Mouse (Mus musculus) midbrain, embryonic 14.5 days (tissue): Measurements from ENCODE around the gene Ccser2. TPM values are rescaled to one million over a fixed set of nuclear protein-coding genes. Genes with fewer than 3 reads are reported as not detected.

Experiments used
- ATAC-seq: fragments of 200-750 bp; cut with Nextera tagmentation; 2 replicates; pipeline ENCODE4 v1.8.0; 2017; ENCODE audit warnings: moderate number of reproducible peaks, moderate library complexity; ENCODE audit not compliant: low FRiP score, low TSS enrichment
- DNase-seq: peaks from one replicate; pipeline ENCODE4 v3.0.0-alpha.2; 2015
- H3K27ac ChIP-seq: fragments of 300-500 bp; sonication (generic); replicated peaks from 2 replicates; pipeline ENCODE4 v1.5.1; 2014; ENCODE audit warnings: mild to moderate bottlenecking, low read depth, low read length, moderate library complexity
- H3K27me3 ChIP-seq: fragments of 300-500 bp; sonication (generic); 2 replicates; pipeline ENCODE4 v1.6.1; 2014; ENCODE audit warnings: low read length, control low read depth, mixed read lengths; ENCODE audit not compliant: control insufficient read depth, insufficient read depth
- H3K36me3 ChIP-seq: fragments of 300-500 bp; sonication (generic); 2 replicates; pipeline ENCODE4 v1.6.1; 2014; ENCODE audit warnings: low read length, control low read depth; ENCODE audit not compliant: control insufficient read depth, insufficient read depth
- H3K4me1 ChIP-seq: fragments of 300-500 bp; sonication (generic); 2 replicates; pipeline ENCODE4 v1.6.1; 2014; ENCODE audit warnings: mild to moderate bottlenecking, antibody characterized with exemption, low read length, control low read depth; ENCODE audit not compliant: control insufficient read depth, insufficient read depth
- H3K4me2 ChIP-seq: fragments of 300-500 bp; sonication (generic); 2 replicates; pipeline ENCODE4 v1.6.1; 2014; ENCODE audit warnings: mild to moderate bottlenecking, low read length, moderate library complexity
- H3K4me3 ChIP-seq: fragments of 300-500 bp; sonication (generic); replicated peaks from 2 replicates; pipeline ENCODE4 v1.5.1; 2014; ENCODE audit warnings: low read depth, low read length
- H3K9ac ChIP-seq: fragments of 300-500 bp; sonication (generic); replicated peaks from 2 replicates; pipeline ENCODE4 v1.6.1; 2014; ENCODE audit warnings: mild to moderate bottlenecking, low read length, moderate library complexity
- H3K9me3 ChIP-seq: fragments of 300-500 bp; sonication (generic); 2 replicates; pipeline ENCODE4 v1.6.1; 2016; ENCODE audit warnings: low read length, control low read depth, mixed read lengths; ENCODE audit not compliant: control insufficient read depth
- WGBS: fragments of 180-500 bp; shearing (Covaris S2); extraction: QIAGEN DNeasy Blood & Tissue Kit; methylation state at CpG from one replicate; pipeline ENCODE4 v1.1.7; 2014; 5-methylcytosine and 5-hydroxymethylcytosine counted together
- polyA plus RNA-seq: library from polyadenylated mRNA; unstranded; fragments of >200 nt; fragmentation: Nextera tagmentation; extraction: Ambion mirVana; gene quantifications from 2 replicates; pipeline ENCODE4 v1.2.1, GENCODE M21; 2014

Gene Ccser2
- polyA plus RNA-seq, 1 experiment from 2014 or later, result 85.1 TPM

DNA sequence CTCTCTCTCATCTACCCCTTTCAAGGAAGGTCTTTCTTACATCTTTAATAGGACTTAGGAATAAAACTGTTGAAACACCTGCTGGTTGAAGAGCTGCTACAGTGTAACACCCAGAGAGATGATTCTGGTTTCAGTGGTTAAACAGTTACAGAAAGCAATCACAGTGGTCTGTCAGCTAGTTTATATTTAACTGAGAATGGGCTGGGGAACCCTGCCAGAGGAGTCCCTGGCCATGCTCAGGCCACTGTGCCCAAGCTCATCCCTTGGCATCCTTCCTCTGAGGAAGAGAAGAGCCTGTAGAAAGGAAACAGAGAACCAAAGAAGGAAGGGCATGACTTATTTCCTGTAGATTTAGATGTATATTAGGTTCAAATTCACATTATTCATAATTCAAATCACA, 21.2 kb upstream of the Ccser2 start:
- DNase-seq (no peak), ATAC-seq (no peak)
- no peaks in the 10 kb centered on the region for H3K4me1 ChIP-seq

DNA sequence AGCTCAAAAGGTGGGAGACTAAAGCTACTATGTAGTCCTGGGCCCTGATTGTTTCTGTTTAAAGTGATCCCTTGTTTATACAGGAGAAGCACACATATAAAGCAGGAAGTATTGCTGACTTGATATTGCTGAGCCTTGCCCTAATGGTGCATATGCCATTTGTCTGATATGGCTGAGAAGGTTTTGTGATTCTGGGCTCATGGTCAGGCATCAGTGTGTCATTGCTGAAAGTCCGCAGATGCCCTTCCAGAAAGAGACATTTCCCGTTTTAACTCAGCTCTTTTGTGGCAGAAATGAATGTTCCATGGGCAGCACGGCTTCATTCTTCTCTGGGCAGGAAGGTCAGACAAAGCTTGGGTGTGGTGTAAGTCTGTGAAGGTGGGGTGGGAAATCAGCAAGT, 17.1 kb upstream of the Ccser2 start:
- H3K9me3 ChIP-seq, result no peaks in the 10 kb centered on the region
- no peak for DNase-seq
- no peak for ATAC-seq
- WGBS, result 88% methylated on average over 3 of the region's 3 CpGs
- H3K4me1 ChIP-seq, result no peaks in the 10 kb centered on the region
- H3K27ac ChIP-seq, result no peak overlapping the region
- H3K36me3 ChIP-seq, result no peaks in the 10 kb centered on the region
- H3K4me3 ChIP-seq, result no peak overlapping the region
- H3K27me3 ChIP-seq, result no peaks in the 10 kb centered on the region
- H3K9ac ChIP-seq, result no peak overlapping the region
- no peak overlapping the region for H3K4me2 ChIP-seq

More for the DNA sequence above, 21.2 kb upstream of the Ccser2 start:
- no peaks in the 10 kb centered on the region for H3K9me3 ChIP-seq
- H3K4me2 ChIP-seq, result no peak overlapping the region
- no peak overlapping the region for H3K4me3 ChIP-seq
- no peak overlapping the region for H3K27ac ChIP-seq
- no peaks in the 10 kb centered on the region for H3K27me3 ChIP-seq
- no peaks in the 10 kb centered on the region for H3K36me3 ChIP-seq
- H3K9ac ChIP-seq, result no peak overlapping the region

DNA sequence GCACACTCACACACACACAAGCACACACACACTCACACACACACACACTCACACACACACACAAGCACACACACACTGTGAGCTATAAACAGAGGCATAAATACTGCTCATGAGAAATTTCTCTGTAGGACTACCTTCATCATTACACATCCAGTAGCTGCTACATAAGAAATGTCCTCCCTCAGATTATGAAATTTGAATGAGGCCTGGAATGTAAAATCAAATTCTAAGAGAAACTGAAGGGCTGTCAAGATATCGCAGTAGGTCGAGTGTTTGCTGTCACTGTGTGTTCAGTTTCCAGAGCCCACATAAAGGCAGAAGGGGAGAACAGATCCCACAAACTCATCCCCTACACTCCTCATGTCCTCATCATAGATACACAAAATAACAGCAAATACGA, 6.4 kb upstream of the Ccser2 start:
- WGBS, result 88% methylated on average over 3 of the region's 3 CpGs
- H3K4me3 ChIP-seq, result no peak overlapping the region
- DNase-seq, result no peak
- H3K27me3 ChIP-seq, result no peaks in the 10 kb centered on the region
- H3K36me3 ChIP-seq, result no peaks in the 10 kb centered on the region
- no peak overlapping the region for H3K27ac ChIP-seq
- no peak overlapping the region for H3K4me2 ChIP-seq
- no peak for ATAC-seq
- H3K9me3 ChIP-seq, result no peaks in the 10 kb centered on the region
- H3K4me1 ChIP-seq, result no peaks in the 10 kb centered on the region
- no peak overlapping the region for H3K9ac ChIP-seq

DNA sequence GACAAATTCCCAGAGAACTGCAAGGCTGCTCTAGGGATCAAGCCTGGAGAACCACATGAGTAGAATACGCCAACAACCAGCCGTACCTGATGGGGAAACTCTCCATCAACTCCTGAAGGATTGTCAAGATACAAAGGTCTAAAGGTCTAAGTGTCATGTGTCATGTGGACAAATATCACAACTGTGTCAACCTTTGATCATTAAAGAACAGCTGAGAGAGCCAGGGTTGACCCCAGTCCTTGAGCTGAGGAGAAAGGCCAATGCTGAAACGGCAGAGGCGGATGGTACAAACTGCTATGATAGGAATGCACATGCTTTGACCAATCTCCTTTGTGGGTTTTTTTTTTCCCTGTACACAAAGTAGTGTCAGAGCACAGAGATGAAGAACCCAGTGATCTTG, 2.6 kb upstream of the Ccser2 start:
- peaks cover 13% of the 10 kb centered on the region; the same call in 1 of the 2 replicates for H3K4me1 ChIP-seq
- WGBS, result 92% methylated on average over 4 of the region's 4 CpGs
- ATAC-seq (no peak), DNase-seq (no peak)
- no peak overlapping the region for H3K9ac ChIP-seq
- H3K36me3 ChIP-seq, result no peaks in the 10 kb centered on the region
- no peak overlapping the region for H3K27ac ChIP-seq
- H3K4me2 ChIP-seq, result no peak overlapping the region
- H3K4me3 ChIP-seq, result no peak overlapping the region
- no peaks in the 10 kb centered on the region for H3K27me3 ChIP-seq
- no peaks in the 10 kb centered on the region for H3K9me3 ChIP-seq

DNA sequence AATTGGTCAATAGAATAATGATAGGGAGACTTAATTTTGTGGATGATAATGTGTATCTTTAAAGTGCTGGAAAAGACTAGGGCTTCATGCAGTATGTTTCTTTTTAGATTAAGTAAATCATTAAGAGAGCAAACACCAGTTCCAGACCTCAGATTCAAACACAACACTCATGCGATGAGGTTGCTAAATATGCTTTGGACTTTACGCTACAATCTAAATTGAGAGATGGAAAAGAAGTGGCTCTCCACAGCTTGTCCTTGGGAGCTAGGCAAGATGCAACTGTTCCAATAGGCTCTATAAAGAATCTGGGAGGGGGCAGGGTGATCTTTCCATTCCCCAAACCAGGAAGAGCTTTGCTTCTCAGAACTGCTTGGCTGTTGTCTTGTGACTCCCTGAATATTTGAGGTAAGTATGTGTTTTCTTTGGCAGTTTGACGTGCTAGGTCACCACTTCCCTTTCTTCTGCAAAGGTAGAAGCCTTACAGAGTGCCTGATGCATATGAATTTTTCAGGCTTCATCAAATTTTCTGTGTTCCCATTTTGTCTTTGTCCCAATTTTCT, 1.4 kb upstream of the Ccser2 start:
- no peak overlapping the region for H3K27ac ChIP-seq
- H3K4me1 ChIP-seq, result peaks cover 14% of the 10 kb centered on the region; the same call in 1 of the 2 replicates
- 92% methylated on average over 3 of the region's 3 CpGs for WGBS
- no peak for DNase-seq
- no peaks in the 10 kb centered on the region for H3K36me3 ChIP-seq
- no peak overlapping the region for H3K9ac ChIP-seq
- no peak for ATAC-seq
- H3K4me3 ChIP-seq, result no peak overlapping the region
- no peaks in the 10 kb centered on the region for H3K27me3 ChIP-seq
- no peaks in the 10 kb centered on the region for H3K9me3 ChIP-seq
- no peak overlapping the region for H3K4me2 ChIP-seq

DNA sequence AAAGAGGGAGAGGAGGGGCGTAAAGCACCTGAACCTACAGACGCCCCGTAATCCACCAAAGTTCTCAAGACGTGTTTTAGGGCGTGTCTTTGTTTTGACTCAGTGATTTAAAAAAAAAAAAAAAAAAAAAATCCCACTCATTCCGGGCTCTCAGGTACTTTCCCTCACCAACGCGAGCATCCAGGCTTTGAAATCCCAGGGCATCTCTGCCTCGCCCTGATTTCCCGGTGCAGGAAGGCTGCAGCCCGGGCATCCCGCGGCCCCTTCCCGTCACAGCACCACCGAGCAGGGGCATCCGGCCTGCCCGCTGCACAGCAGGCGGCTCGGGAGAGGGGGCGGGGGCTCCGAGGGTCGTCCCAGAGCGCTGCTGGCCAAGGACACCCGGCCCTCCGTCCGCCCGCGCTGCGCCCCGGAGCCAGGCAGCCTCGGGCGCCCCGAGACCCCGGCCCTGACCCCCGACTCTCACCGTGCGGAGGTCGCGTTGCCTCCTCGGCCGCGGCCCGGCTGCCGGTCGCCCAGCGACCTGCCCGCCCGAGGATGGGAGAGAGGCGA, 425 bp downstream of the Ccser2 start:
- Histone ChIP-seq H3K4me1 (peaks cover 14% of the 10 kb centered on the region; the same call in 1 of the 2 replicates), H3K4me2 (peak overlapping the region; percentile 65), H3K4me3 (peak overlapping the region; percentile 95), H3K27me3 (no peaks in the 10 kb centered on the region), H3K36me3 (no peaks in the 10 kb centered on the region), H3K27ac (peak overlapping the region; percentile 91), H3K9me3 (no peaks in the 10 kb centered on the region), H3K9ac (peak overlapping the region; percentile 89)
- ATAC-seq, result peak; percentile 80
- WGBS, result under 1% methylated on average over 49 of the region's 49 CpGs
- DNase-seq, result peak; percentile 70

DNA sequence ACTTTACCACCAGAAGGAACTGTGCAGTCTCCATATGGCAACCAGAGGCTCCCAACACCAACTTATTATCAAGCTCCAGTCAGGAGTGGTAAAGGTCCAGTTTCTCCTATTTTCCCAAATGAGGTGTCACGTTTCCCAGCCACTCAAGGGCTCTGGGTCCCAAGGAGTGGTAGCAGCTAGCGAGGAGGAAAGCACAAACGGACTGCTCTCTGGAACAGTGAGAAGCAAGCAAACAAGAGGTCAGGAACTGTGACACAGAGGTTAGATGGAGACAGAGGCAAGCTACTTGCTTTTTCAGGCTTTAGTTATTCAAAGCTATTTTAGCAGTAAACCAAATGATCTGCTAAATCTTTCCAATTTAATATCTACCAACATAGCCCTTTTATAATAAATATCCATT, 3.2 kb downstream of the Ccser2 start:
- ATAC-seq (no peak), DNase-seq (no peak)
- Histone ChIP-seq H3K36me3 (no peaks in the 10 kb centered on the region), H3K9ac (no peak overlapping the region), H3K27ac (no peak overlapping the region), H3K9me3 (no peaks in the 10 kb centered on the region), H3K4me3 (no peak overlapping the region), H3K4me1 (peaks cover 14% of the 10 kb centered on the region; the same call in 1 of the 2 replicates), H3K27me3 (no peaks in the 10 kb centered on the region), H3K4me2 (no peak overlapping the region)
- 56% methylated on average over 3 of the region's 3 CpGs for WGBS

DNA sequence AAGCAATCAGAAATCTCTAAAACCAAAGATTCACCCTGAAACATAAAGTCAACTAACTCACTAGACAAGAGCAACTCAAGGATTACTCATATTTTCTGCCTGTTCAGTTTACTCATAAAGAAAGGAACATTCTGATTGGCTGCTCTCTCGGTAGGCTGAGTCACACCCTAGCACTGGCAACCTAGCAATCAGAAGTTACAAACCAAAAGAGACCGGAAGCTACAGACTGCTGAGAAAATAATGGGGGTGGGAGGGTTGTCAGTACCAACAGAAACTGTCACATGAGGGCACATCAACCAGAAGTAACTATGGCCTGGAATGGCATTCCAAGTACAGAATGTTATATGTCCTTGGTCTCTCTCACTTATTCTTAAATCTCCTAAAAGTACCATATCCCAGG, 6.1 kb downstream of the Ccser2 start:
- Histone ChIP-seq H3K9ac (no peak overlapping the region), H3K4me2 (no peak overlapping the region), H3K36me3 (no peaks in the 10 kb centered on the region), H3K9me3 (no peaks in the 10 kb centered on the region), H3K4me1 (peaks cover 11% of the 10 kb centered on the region; the same call in 1 of the 2 replicates), H3K27ac (no peak overlapping the region), H3K27me3 (no peaks in the 10 kb centered on the region), H3K4me3 (no peak overlapping the region)
- WGBS, result 96% methylated on average over 2 of the region's 2 CpGs
- no peak for DNase-seq
- ATAC-seq, result no peak

DNA sequence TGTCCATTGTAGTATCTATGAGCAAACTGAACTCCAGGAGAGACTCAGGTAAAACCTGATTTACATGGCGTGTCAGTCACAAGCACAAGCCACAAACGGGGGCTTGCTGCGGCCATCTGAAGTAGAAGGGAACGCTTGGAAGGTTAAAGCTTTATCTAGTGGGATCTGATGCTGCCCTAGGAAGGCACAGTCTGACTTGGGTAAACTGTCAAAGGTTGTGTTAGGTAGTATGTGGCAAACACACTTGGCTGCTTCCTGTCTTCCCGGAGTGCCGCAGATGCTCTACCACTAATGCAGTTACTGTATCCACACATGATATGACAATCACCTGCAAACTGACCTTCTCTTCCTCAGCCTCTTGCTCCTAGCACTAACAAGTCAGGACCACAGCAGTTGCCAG, 10.9 kb downstream of the Ccser2 start:
- no peak overlapping the region for H3K9ac ChIP-seq
- H3K4me1 ChIP-seq, result no peaks in the 10 kb centered on the region
- H3K4me3 ChIP-seq, result no peak overlapping the region
- ATAC-seq (no peak), DNase-seq (no peak)
- no peak overlapping the region for H3K27ac ChIP-seq
- no peaks in the 10 kb centered on the region for H3K36me3 ChIP-seq
- H3K27me3 ChIP-seq, result no peaks in the 10 kb centered on the region
- H3K4me2 ChIP-seq, result no peak overlapping the region
- WGBS, result 93% methylated on average over 6 of the region's 6 CpGs
- H3K9me3 ChIP-seq, result no peaks in the 10 kb centered on the region
